Mouse (Mus musculus) hindbrain, postnatal 0 days (tissue): Measurements from ENCODE around the gene Chrna3. TPM values are rescaled to one million over a fixed set of nuclear protein-coding genes. Genes with fewer than 3 reads are reported as not detected.
A peak's percentile ranks its signal among the peaks of the same experiment; 100 is the strongest.

Experiments used
- ATAC-seq: fragments of 200-750 bp; cut with Nextera tagmentation; 2 replicates; pipeline ENCODE4 v1.8.0; 2017; ENCODE audit warnings: mild to moderate bottlenecking, moderate TSS enrichment, moderate library complexity
- DNase-seq: peaks from one replicate; pipeline ENCODE4 v3.0.0-alpha.2; 2015; ENCODE audit warnings: low spot score
- H3K27ac ChIP-seq: fragments of 300-500 bp; sonication (generic); 2 replicates; pipeline ENCODE4 v1.5.1; 2014; ENCODE audit warnings: mild to moderate bottlenecking
- H3K27me3 ChIP-seq: fragments of 300-500 bp; sonication (generic); 2 replicates; pipeline ENCODE4 v1.6.1; 2014; ENCODE audit warnings: low read length, mixed read lengths; ENCODE audit not compliant: insufficient read depth
- H3K36me3 ChIP-seq: fragments of 300-500 bp; sonication (generic); 2 replicates; pipeline ENCODE4 v1.6.1; 2014; ENCODE audit warnings: low read length, mixed read lengths; ENCODE audit not compliant: insufficient read depth
- H3K4me1 ChIP-seq: fragments of 300-500 bp; sonication (generic); 2 replicates; pipeline ENCODE4 v1.6.1; 2014; ENCODE audit warnings: antibody characterized with exemption, low read length, mixed read lengths; ENCODE audit not compliant: insufficient read depth
- H3K4me2 ChIP-seq: fragments of 300-500 bp; sonication (generic); 2 replicates; pipeline ENCODE4 v1.6.1; 2014; ENCODE audit warnings: low read depth, mild to moderate bottlenecking, low read length, moderate library complexity, mixed read lengths
- H3K4me3 ChIP-seq: fragments of 300-500 bp; sonication (generic); 2 replicates; pipeline ENCODE4 v1.5.1; 2014; ENCODE audit warnings: low read length
- H3K9ac ChIP-seq: fragments of 300-500 bp; sonication (generic); replicated peaks from 2 replicates; pipeline ENCODE4 v1.6.1; 2014; ENCODE audit warnings: mild to moderate bottlenecking, low read length, moderate library complexity, mixed read lengths
- H3K9me3 ChIP-seq: fragments of 300-500 bp; sonication (generic); 2 replicates; pipeline ENCODE4 v1.6.1; 2016; ENCODE audit warnings: low read length, mixed read lengths
- CTCF ChIP-seq: IDR thresholded peaks from 2 replicates; pipeline ENCODE4 v1.5.1; 2016; ENCODE audit warnings: antibody characterized with exemption, control low read depth, low read depth
- WGBS: fragments of 180-500 bp; shearing (Covaris S2); extraction: QIAGEN DNeasy Blood & Tissue Kit; methylation state at CpG from one replicate; pipeline ENCODE4 v1.1.7; 2014; 5-methylcytosine and 5-hydroxymethylcytosine counted together
- polyA plus RNA-seq: library from polyadenylated mRNA; unstranded; fragments of >200 nt; fragmentation: Nextera tagmentation; extraction: Ambion mirVana; gene quantifications from 2 replicates; pipeline ENCODE4 v1.2.1, GENCODE M21; 2015
- total RNA-seq: library from RNA; depleted of rRNA; stranded (reverse); fragments of >200 nt; gene quantifications from 2 replicates; pipeline ENCODE4 v1.2.3, GENCODE M21; 2014

The Chrna3 gene
- total and polyA plus RNA-seq, 2 experiments from 2014 or later, result 5.6 to 15.8 TPM

- Histone ChIP-seq H3K4me2 (no peak overlapping the region), H3K4me3 (no peak overlapping the region), H3K9ac (no peak overlapping the region), H3K27me3 (no peaks in the 10 kb centered on the region), H3K36me3 (no peaks in the 10 kb centered on the region), H3K9me3 (no peaks in the 10 kb centered on the region), H3K4me1 (no peaks in the 10 kb centered on the region), H3K27ac (no peak overlapping the region)
- no peak for TF ChIP-seq CTCF
- DNase-seq (peak; percentile 40), ATAC-seq (no peak)
- 50% methylated on average over 4 of the region's 4 CpGs for WGBS
These were observed 22.8 kb downstream of the Chrna3 start for GRCm38 (mm10) chr9:55003609-55004008.

- TF ChIP-seq CTCF, result no peak
- Histone ChIP-seq H3K27me3 (no peaks in the 10 kb centered on the region), H3K4me1 (no peaks in the 10 kb centered on the region), H3K4me3 (no peak overlapping the region), H3K36me3 (no peaks in the 10 kb centered on the region), H3K27ac (no peak overlapping the region), H3K4me2 (no peak overlapping the region), H3K9ac (no peak overlapping the region), H3K9me3 (no peaks in the 10 kb centered on the region)
- 89% methylated on average over 3 of the region's 3 CpGs for WGBS
- no peak for ATAC-seq
- no peak for DNase-seq
These were observed 30.7 kb downstream of the Chrna3 start for GRCm38 (mm10) chr9:54995645-54996044.

- Histone ChIP-seq H3K27ac (no peak overlapping the region), H3K4me1 (no peaks in the 10 kb centered on the region), H3K27me3 (no peaks in the 10 kb centered on the region), H3K36me3 (no peaks in the 10 kb centered on the region), H3K4me3 (no peak overlapping the region), H3K9ac (no peak overlapping the region), H3K9me3 (no peaks in the 10 kb centered on the region), H3K4me2 (no peak overlapping the region)
- DNase-seq (no peak), ATAC-seq (no peak)
- 41% methylated on average over 3 of the region's 3 CpGs for WGBS
- TF ChIP-seq CTCF, result no peak
These were observed 32.0 kb downstream of the Chrna3 start for GRCm38 (mm10) chr9:54994381-54994780.

GRCm38 (mm10) chr9:54990362-54990761 is 36.0 kb downstream of the Chrna3 start:
- 77% methylated on average over 3 of the region's 3 CpGs for WGBS
- Histone ChIP-seq H3K9me3 (no peaks in the 10 kb centered on the region), H3K4me1 (no peaks in the 10 kb centered on the region), H3K4me2 (no peak overlapping the region), H3K27ac (no peak overlapping the region), H3K27me3 (no peaks in the 10 kb centered on the region), H3K9ac (no peak overlapping the region), H3K4me3 (no peak overlapping the region), H3K36me3 (no peaks in the 10 kb centered on the region)
- no peak for ATAC-seq
- no peak for DNase-seq
- no peak for TF ChIP-seq CTCF

GRCm38 (mm10) chr9:54982401-54982800 is 44.0 kb downstream of the Chrna3 start:
- H3K27ac ChIP-seq, result no peak overlapping the region
- DNase-seq (no peak), ATAC-seq (no peak)
- no peaks in the 10 kb centered on the region for H3K36me3 ChIP-seq
- H3K4me3 ChIP-seq, result peak overlapping the region; percentile 61
- H3K4me1 ChIP-seq, result no peaks in the 10 kb centered on the region
- H3K9ac ChIP-seq, result 0 out of 2 replicates have a peak overlapping the region, but pooled peaks have one; percentile 61
- H3K27me3 ChIP-seq, result no peaks in the 10 kb centered on the region; the same call in 1 of the 2 replicates
- H3K9me3 ChIP-seq, result no peaks in the 10 kb centered on the region
- 11% methylated on average over 7 of the region's 7 CpGs for WGBS
- peak overlapping the region; percentile 88 for H3K4me2 ChIP-seq
- TF ChIP-seq CTCF, result no peak

GRCm38 (mm10) chr9:54981291-54982191 is 44.8 kb downstream of the Chrna3 start:
- peak overlapping the region; percentile 61 for H3K9ac ChIP-seq
- WGBS, result under 1% methylated on average over 82 of the region's 85 CpGs
- H3K4me3 ChIP-seq, result peak overlapping the region; percentile 61
- H3K36me3 ChIP-seq, result no peaks in the 10 kb centered on the region
- H3K27me3 ChIP-seq, result no peaks in the 10 kb centered on the region; the same call in 1 of the 2 replicates
- no peaks in the 10 kb centered on the region for H3K9me3 ChIP-seq
- H3K4me2 ChIP-seq, result peak overlapping the region; percentile 88
- no peak overlapping the region for H3K27ac ChIP-seq
- H3K4me1 ChIP-seq, result no peaks in the 10 kb centered on the region
- DNase-seq (peak; percentile 63), ATAC-seq (peak; percentile 87)
- TF ChIP-seq CTCF, result no peak

- 34% methylated on average over 8 of the region's 8 CpGs for WGBS
- H3K4me3 ChIP-seq, result peak within 1 kb of the TSS; percentile 61
- H3K4me2 ChIP-seq, result peak within 1 kb of the TSS; percentile 88
- peak within 1 kb of the TSS; percentile 61 for H3K9ac ChIP-seq
- H3K27me3 ChIP-seq, result no peaks in the 10 kb centered on the region; the same call in 1 of the 2 replicates
- TF ChIP-seq CTCF, result no peak
- no peaks in the 10 kb centered on the region for H3K9me3 ChIP-seq
- no peaks in the 10 kb centered on the region for H3K36me3 ChIP-seq
- ATAC-seq (0 out of 2 replicates have a peak, but pooled peaks have one; percentile 44), DNase-seq (peak; percentile 48)
- no peaks in the 10 kb centered on the region for H3K4me1 ChIP-seq
- no peak within 1 kb of the TSS for H3K27ac ChIP-seq
These were observed 45.7 kb downstream of the Chrna3 start, which contains the start of gene Chrna5 for GRCm38 (mm10) chr9:54980674-54981073. Gene Chrna5, plus strand, starts transcription at chr9:54980880.
